Comparison of ENCODE assay signal across 8 mouse cellular contexts in the genomic region with DNA sequence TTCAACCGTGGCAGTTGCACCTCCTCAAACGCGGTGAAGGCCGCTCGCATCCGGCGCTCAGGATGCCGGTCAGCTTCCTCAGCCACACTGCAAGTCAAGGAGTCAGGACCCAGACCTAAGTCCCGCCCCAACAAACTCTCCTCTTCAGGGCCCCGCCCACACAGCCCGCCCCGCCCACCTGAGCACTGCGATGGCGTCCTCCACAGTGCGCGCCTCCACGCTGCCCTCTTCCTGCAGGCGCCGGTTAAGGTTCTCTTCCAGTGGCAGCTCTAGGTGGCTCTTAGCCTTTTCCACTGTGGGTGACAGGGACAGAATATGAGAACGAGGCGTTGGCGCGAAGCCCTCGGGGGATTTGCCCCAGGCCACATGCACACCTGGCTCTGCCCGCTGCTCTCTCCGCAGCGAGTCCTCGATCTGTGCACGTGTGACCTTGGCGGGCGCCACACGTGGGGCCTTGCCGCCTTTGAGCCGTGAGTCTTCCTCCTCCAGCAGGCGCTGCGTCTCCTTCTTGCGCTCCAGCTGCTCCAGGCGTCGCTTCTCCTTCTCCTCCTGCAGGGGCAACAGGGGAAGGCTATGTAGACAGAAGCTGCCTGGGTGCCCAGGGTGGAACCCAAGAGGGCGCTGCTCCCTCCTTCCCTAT. TPM values are rescaled to one million over a fixed set of nuclear protein-coding genes. Genes with fewer than 3 reads are reported as not detected.
A peak's percentile ranks its signal among the peaks of the same experiment; 100 is the strongest.
DNase-seq lines count a peak whose midpoint lies in the region; ATAC-seq and TF ChIP-seq lines count a peak whose summit lies in the region.

No protein-coding gene starts in this region.

- no peak for DNase-seq in heart, postnatal 14 days
- no peak for DNase-seq in embryonic facial prominence, embryonic 14.5 days (ENCODE audit: low spot score)
- peak; percentile 71 to 73 for DNase-seq in lung, adult 18-20 months
- peak; percentile 72 for DNase-seq in yolk sac, embryonic 10.5 days (ENCODE audit: low spot score)
- DNase-seq in gastrocnemius, adult 8-10 months (ENCODE audit: low spot score in 2 of 2), result no peak

- peaks cover 62% of the 10 kb centered on the region for H3K4me1 ChIP-seq in heart, embryonic 12.5 days (replicated peaks)
- H3K4me1 ChIP-seq in embryonic facial prominence, embryonic 14.5 days (ENCODE audit: control insufficient read depth, insufficient read depth, low read length), result peaks cover 22% of the 10 kb centered on the region
- H3K4me1 ChIP-seq in intestine, postnatal 0 days (replicated peaks; ENCODE audit: control insufficient read depth, insufficient read depth, low read length), result peaks cover 5% of the 10 kb centered on the region
- peaks cover 56% of the 10 kb centered on the region for H3K4me1 ChIP-seq in neural tube, embryonic 12.5 days

- H3K4me2 ChIP-seq in heart, embryonic 12.5 days, result peak overlapping the region; percentile 51
- H3K4me2 ChIP-seq in embryonic facial prominence, embryonic 14.5 days (ENCODE audit: low read depth, low read length), result peak overlapping the region; percentile 49
- peak overlapping the region; percentile 59 for H3K4me2 ChIP-seq in intestine, postnatal 0 days (replicated peaks; ENCODE audit: low read depth)
- H3K4me2 ChIP-seq in neural tube, embryonic 12.5 days (replicated peaks), result peak overlapping the region; percentile 48

- 0 out of 2 replicates have a peak overlapping the region, but pooled peaks have one; percentile 13 for H3K4me3 ChIP-seq in heart, embryonic 12.5 days
- H3K4me3 ChIP-seq in embryonic facial prominence, embryonic 14.5 days (ENCODE audit: low read depth, low read length), result peak overlapping the region; percentile 21
- H3K4me3 ChIP-seq in intestine, postnatal 0 days (ENCODE audit: low read depth, low read length), result 0 out of 2 replicates have a peak overlapping the region, but pooled peaks have one; percentile 18
- no peak overlapping the region for H3K4me3 ChIP-seq in neural tube, embryonic 12.5 days

- intact Hi-C loops in heart, postnatal 14 days (cut with DNase I), result loop anchor here (1.0 to 2.0 kb wide), 2 partner anchors 24 to 48 kb away; no protein-coding TSS in a partner anchor

- peak overlapping the region; percentile 57 for H3K9ac ChIP-seq in heart, embryonic 12.5 days
- peak overlapping the region; percentile 30; the same call in 1 of the 2 replicates for H3K9ac ChIP-seq in embryonic facial prominence, embryonic 14.5 days (ENCODE audit: low read depth, low read length)
- no peak overlapping the region for H3K9ac ChIP-seq in intestine, postnatal 0 days (ENCODE audit: low read depth, low read length)
- H3K9ac ChIP-seq in neural tube, embryonic 12.5 days, result peak overlapping the region; percentile 35; the same call in 1 of the 2 replicates

- ATAC-seq in heart, embryonic 12.5 days (ENCODE audit: insufficient number of reproducible peaks, low FRiP score), result 0 out of 2 replicates have a peak, but pooled peaks have one; percentile 26
- no peak for ATAC-seq in embryonic facial prominence, embryonic 14.5 days (ENCODE audit: low read depth)
- ATAC-seq in intestine, postnatal 0 days, result no peak
- ATAC-seq in neural tube, embryonic 12.5 days (ENCODE audit: low FRiP score, low read depth), result no peak

- H3K27me3 ChIP-seq in heart, embryonic 12.5 days (replicated peaks), result no peaks in the 10 kb centered on the region; the same call in 1 of the 2 replicates
- 0 out of 2 replicates have a peak, but pooled peaks cover under 1% of the 10 kb centered on the region for H3K27me3 ChIP-seq in embryonic facial prominence, embryonic 14.5 days (replicated peaks; ENCODE audit: control insufficient read depth, insufficient read depth, low read length)
- peaks cover 14% of the 10 kb centered on the region for H3K27me3 ChIP-seq in intestine, postnatal 0 days (replicated peaks; ENCODE audit: control insufficient read depth, insufficient read depth, low read length)
- no peaks in the 10 kb centered on the region for H3K27me3 ChIP-seq in neural tube, embryonic 12.5 days (replicated peaks)

- TF ChIP-seq CTCF in intestine, postnatal 0 days (IDR thresholded peaks at IDR 0.05; ENCODE audit: low read depth), result peak; percentile 43

- H3K9me3 ChIP-seq in heart, embryonic 12.5 days (replicated peaks), result no peaks in the 10 kb centered on the region
- H3K9me3 ChIP-seq in embryonic facial prominence, embryonic 14.5 days (ENCODE audit: control insufficient read depth, low read length), result no peaks in the 10 kb centered on the region
- no peaks in the 10 kb centered on the region for H3K9me3 ChIP-seq in intestine, postnatal 0 days (ENCODE audit: control insufficient read depth)
- no peaks in the 10 kb centered on the region for H3K9me3 ChIP-seq in neural tube, embryonic 12.5 days

- peaks cover 8% of the 10 kb centered on the region for H3K36me3 ChIP-seq in heart, embryonic 12.5 days
- H3K36me3 ChIP-seq in embryonic facial prominence, embryonic 14.5 days (ENCODE audit: control insufficient read depth, insufficient read depth, low read length), result 0 out of 2 replicates have a peak, but pooled peaks cover 7% of the 10 kb centered on the region
- H3K36me3 ChIP-seq in intestine, postnatal 0 days (ENCODE audit: control insufficient read depth, insufficient read depth), result peaks cover 8% of the 10 kb centered on the region; the same call in 1 of the 2 replicates
- peaks cover 9% of the 10 kb centered on the region for H3K36me3 ChIP-seq in neural tube, embryonic 12.5 days

- 21% methylated on average over 40 of the region's 40 CpGs for WGBS in heart, embryonic 12.5 days
- WGBS in embryonic facial prominence, embryonic 14.5 days, result 22% methylated on average over 40 of the region's 40 CpGs
- 24% methylated on average over 40 of the region's 40 CpGs for WGBS in intestine, postnatal 0 days
- whole genome bisulfite sequencing in neural tube, embryonic 12.5 days, result 17% methylated on average over 40 of the region's 40 CpGs

- no peak overlapping the region for H3K27ac ChIP-seq in heart, embryonic 12.5 days (ENCODE audit: poor library complexity, severe bottlenecking)
- H3K27ac ChIP-seq in embryonic facial prominence, embryonic 14.5 days (replicated peaks; ENCODE audit: low read depth, low read length), result no peak overlapping the region; the same call in 1 of the 2 replicates
- H3K27ac ChIP-seq in intestine, postnatal 0 days (ENCODE audit: low read depth, low read length), result no peak overlapping the region
- peak overlapping the region; percentile 46; the same call in 1 of the 2 replicates for H3K27ac ChIP-seq in neural tube, embryonic 12.5 days

RNA-seq across cellular contexts. Expression of a gene that starts 5.1 kb away (rescaled TPM):
- polyA plus RNA-seq in heart, embryonic 12.5 days (2016; fragmentation: Nextera tagmentation; extraction: Ambion mirVana), result 81.8 and 87.0 TPM in 2 replicates
- 10 to 100 TPM; 38.8 to 40.1 TPM for total RNA-seq in heart, postnatal 14 days (2021)
- polyA plus RNA-seq in embryonic facial prominence, embryonic 14.5 days (2014; fragmentation: Nextera tagmentation; extraction: Ambion mirVana), result 87.1 and 91.3 TPM in 2 replicates
- 61.7 and 64.3 TPM in 2 replicates for polyA plus RNA-seq in intestine, postnatal 0 days (2015; fragmentation: Nextera tagmentation; extraction: Ambion mirVana)
- polyA plus RNA-seq in neural tube, embryonic 12.5 days (2016; fragmentation: Nextera tagmentation; extraction: Ambion mirVana), result 142 and 145 TPM in 2 replicates
- total RNA-seq in gastrocnemius, adult 8-10 months (2022), result 10 to 100 TPM; 61.7 to 77.8 (median 67.5) TPM

RNA-seq across cellular contexts. Expression of a gene that starts 5.6 kb away (rescaled TPM):
- polyA plus RNA-seq in heart, embryonic 12.5 days (2016; fragmentation: Nextera tagmentation; extraction: Ambion mirVana), result 1.7 and 1.8 TPM in 2 replicates
- total RNA-seq in heart, postnatal 14 days (2021), result 1 to 10 TPM; 3.8 to 4.0 TPM
- polyA plus RNA-seq in embryonic facial prominence, embryonic 14.5 days (2014; fragmentation: Nextera tagmentation; extraction: Ambion mirVana), result 2.9 and 3.4 TPM in 2 replicates
- polyA plus RNA-seq in intestine, postnatal 0 days (2015; fragmentation: Nextera tagmentation; extraction: Ambion mirVana), result 0.17 and 0.30 TPM in 2 replicates
- 24.8 and 26.4 TPM in 2 replicates for polyA plus RNA-seq in neural tube, embryonic 12.5 days (2016; fragmentation: Nextera tagmentation; extraction: Ambion mirVana)
- 10 to 100 TPM; 18.0 to 21.5 (median 20.5) TPM for total RNA-seq in gastrocnemius, adult 8-10 months (2022)

RNA-seq across cellular contexts. Expression of a gene that starts 23.9 kb away (rescaled TPM):
- 0.11 TPM in 1 of 2 replicates, not detected in the other for polyA plus RNA-seq in heart, embryonic 12.5 days (2016; fragmentation: Nextera tagmentation; extraction: Ambion mirVana)
- under 1 TPM in 1 of 2 experiments, not detected in 1; 0.07 TPM for total RNA-seq in heart, postnatal 14 days (2021)
- 0.42 and 0.58 TPM in 2 replicates for polyA plus RNA-seq in embryonic facial prominence, embryonic 14.5 days (2014; fragmentation: Nextera tagmentation; extraction: Ambion mirVana)
- polyA plus RNA-seq in intestine, postnatal 0 days (2015; fragmentation: Nextera tagmentation; extraction: Ambion mirVana), result 0.20 and 0.52 TPM in 2 replicates
- 0.91 and 1.5 TPM in 2 replicates for polyA plus RNA-seq in neural tube, embryonic 12.5 days (2016; fragmentation: Nextera tagmentation; extraction: Ambion mirVana)
- total RNA-seq in gastrocnemius, adult 8-10 months (2022), result not detected

RNA-seq across cellular contexts. Expression of a gene that starts 28.5 kb away (rescaled TPM):
- 2,379 and 2,528 TPM in 2 replicates for polyA plus RNA-seq in heart, embryonic 12.5 days (2016; fragmentation: Nextera tagmentation; extraction: Ambion mirVana)
- total RNA-seq in heart, postnatal 14 days (2021), result 100 to 1,000 TPM; 901 to 988 TPM
- 5,430 and 5,481 TPM in 2 replicates for polyA plus RNA-seq in embryonic facial prominence, embryonic 14.5 days (2014; fragmentation: Nextera tagmentation; extraction: Ambion mirVana)
- 2,933 and 2,947 TPM in 2 replicates for polyA plus RNA-seq in intestine, postnatal 0 days (2015; fragmentation: Nextera tagmentation; extraction: Ambion mirVana)
- polyA plus RNA-seq in neural tube, embryonic 12.5 days (2016; fragmentation: Nextera tagmentation; extraction: Ambion mirVana), result 2,364 and 2,595 TPM in 2 replicates
- 1,000 to 10,000 TPM in 2 of 4 experiments, 100 to 1,000 TPM in 2; 935 to 1,159 (median 1,025) TPM for total RNA-seq in gastrocnemius, adult 8-10 months (2022)

RNA-seq across cellular contexts. Expression of a gene that starts 29.2 kb away (rescaled TPM):
- polyA plus RNA-seq in heart, embryonic 12.5 days (2016; fragmentation: Nextera tagmentation; extraction: Ambion mirVana), result 2.5 and 2.7 TPM in 2 replicates
- 10 to 100 TPM; 22.4 to 23.9 TPM for total RNA-seq in heart, postnatal 14 days (2021)
- polyA plus RNA-seq in embryonic facial prominence, embryonic 14.5 days (2014; fragmentation: Nextera tagmentation; extraction: Ambion mirVana), result 5.4 and 5.8 TPM in 2 replicates
- 6.2 and 6.9 TPM in 2 replicates for polyA plus RNA-seq in intestine, postnatal 0 days (2015; fragmentation: Nextera tagmentation; extraction: Ambion mirVana)
- polyA plus RNA-seq in neural tube, embryonic 12.5 days (2016; fragmentation: Nextera tagmentation; extraction: Ambion mirVana), result 9.7 and 10.2 TPM in 2 replicates
- 100 to 1,000 TPM in 1 of 4 experiments, 10 to 100 TPM in 3; 38.9 to 177 (median 68.9) TPM for total RNA-seq in gastrocnemius, adult 8-10 months (2022)

Comparison
In these comparisons a context has a peak if more than half of its experiments do, and no peak if none do; other contexts are left out.
1. DNase-seq: peak in lung, adult 18-20 months (2 of 2) and yolk sac, embryonic 10.5 days (single experiment); none in heart, postnatal 14 days (0 of 2), embryonic facial prominence, embryonic 14.5 days (single experiment) and gastrocnemius, adult 8-10 months (0 of 2).
2. Peak in every context shown above with its lines, with median percentiles within 50 percentile points of each other: H3K4me2 ChIP-seq.